Mouse (Mus musculus): ENCODE results near the gene Usp28. TPM values are rescaled to one million over a fixed set of nuclear protein-coding genes. Genes with fewer than 3 reads are reported as not detected.

Gene Usp28
- total and polyA plus RNA-seq, 2 experiments from 2014 or later: 93.1 to 102 TPM

DNA sequence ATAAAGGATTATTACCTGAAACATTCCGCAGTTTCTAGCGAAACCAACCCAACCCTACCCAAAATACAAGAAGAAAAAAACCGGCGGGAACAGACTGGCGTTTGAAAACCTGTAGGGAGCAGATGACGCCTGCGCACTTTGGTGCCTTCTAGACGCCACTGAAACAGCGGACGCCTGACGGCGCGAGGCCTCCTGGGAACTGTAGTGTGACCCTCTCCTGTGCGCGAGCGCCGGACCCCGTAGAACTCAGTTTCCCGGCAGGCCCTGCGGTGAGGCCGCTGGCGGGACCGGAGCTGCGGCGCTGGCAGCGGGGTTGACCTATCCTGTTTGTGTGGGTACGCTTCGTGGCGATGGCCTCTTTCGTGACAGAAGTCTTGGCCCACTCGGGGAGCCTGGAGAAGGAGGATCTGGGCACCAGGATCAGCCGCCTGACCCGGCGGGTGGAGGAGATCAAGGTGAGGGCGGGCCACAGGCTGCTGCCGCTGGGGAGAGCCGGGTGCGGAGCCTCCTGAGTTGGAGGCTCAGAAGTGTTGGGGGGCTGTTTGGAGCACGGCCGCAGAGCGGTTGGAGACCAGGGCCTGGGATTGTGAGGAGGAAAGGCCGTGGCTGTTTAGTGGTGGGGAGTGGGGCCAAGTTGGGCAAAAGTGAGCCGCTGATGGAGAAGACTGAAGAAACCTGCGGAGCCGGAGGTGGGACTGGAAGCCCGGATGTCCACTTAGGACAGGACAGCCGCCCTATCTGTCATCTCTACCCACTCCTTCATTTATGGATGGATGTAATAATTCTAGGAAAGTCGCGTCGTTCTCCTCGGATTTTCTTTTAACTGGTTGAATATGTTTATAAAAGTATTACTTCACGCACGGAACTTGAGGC lies 70.4 kb downstream of the Usp28 start, which contains the start of gene Zw10:
Gene Zw10, plus strand, starts transcription at position 281 of the 873 bp plus-strand sequence.
- ATAC-seq (ENCODE audit: insufficient read depth, low read depth): peak; percentile 98
- Histone ChIP-seq H3K4me3 (ENCODE audit: low read depth, low read length) (peak within 1 kb of the TSS; percentile 87), H3K4me2 (ENCODE audit: low read depth, low read length) (peak within 1 kb of the TSS; percentile 77), H3K36me3 (replicated peaks; ENCODE audit: control insufficient read depth, insufficient read depth, low read length) (peaks cover 12% of the 10 kb centered on the region), H3K4me1 (ENCODE audit: control insufficient read depth, insufficient read depth) (peaks cover 12% of the 10 kb centered on the region; the same call in 1 of the 2 replicates), H3K9ac (replicated peaks; ENCODE audit: low read depth, low read length) (peak within 1 kb of the TSS; percentile 80), H3K27ac (ENCODE audit: low read depth) (peak within 1 kb of the TSS; percentile 56), H3K27me3 (ENCODE audit: control insufficient read depth, insufficient read depth, low read length) (no peaks in the 10 kb centered on the region), H3K9me3 (replicated peaks; ENCODE audit: control insufficient read depth, low read length) (no peaks in the 10 kb centered on the region)
- WGBS: under 1% methylated on average over 53 of the region's 53 CpGs
- no peak for TF ChIP-seq CTCF (IDR thresholded peaks at IDR 0.05; ENCODE audit: low read depth)
- TF ChIP-seq EP300 (IDR thresholded peaks at IDR 0.05; ENCODE audit: low read depth): no peak; the same call in 1 of the 2 replicates
- peak; percentile 97 for DNase-seq (ENCODE audit: low spot score)

GRCm38 (mm10) chr9:49076847-49077246 lies 91.7 kb downstream of the Usp28 start:
- Histone ChIP-seq H3K9ac (replicated peaks; ENCODE audit: low read depth, low read length) (no peak overlapping the region), H3K4me1 (ENCODE audit: control insufficient read depth, insufficient read depth) (0 out of 2 replicates have a peak, but pooled peaks cover 3% of the 10 kb centered on the region), H3K4me3 (ENCODE audit: low read depth, low read length) (no peak overlapping the region), H3K36me3 (replicated peaks; ENCODE audit: control insufficient read depth, insufficient read depth, low read length) (peaks cover 72% of the 10 kb centered on the region), H3K27me3 (ENCODE audit: control insufficient read depth, insufficient read depth, low read length) (no peaks in the 10 kb centered on the region), H3K27ac (ENCODE audit: low read depth) (peak overlapping the region; percentile 48; the same call in 1 of the 2 replicates), H3K9me3 (replicated peaks; ENCODE audit: control insufficient read depth, low read length) (no peaks in the 10 kb centered on the region), H3K4me2 (ENCODE audit: low read depth, low read length) (no peak overlapping the region)
- ATAC-seq (ENCODE audit: insufficient read depth, low read depth): peak; percentile 60; the same call in 1 of the 2 replicates
- DNase-seq (ENCODE audit: low spot score): no peak
- no peak for TF ChIP-seq EP300 (IDR thresholded peaks at IDR 0.05; ENCODE audit: low read depth)
- no peak for TF ChIP-seq CTCF (IDR thresholded peaks at IDR 0.05; ENCODE audit: low read depth)
- WGBS: 27% methylated on average over 3 of the region's 3 CpGs

DNA sequence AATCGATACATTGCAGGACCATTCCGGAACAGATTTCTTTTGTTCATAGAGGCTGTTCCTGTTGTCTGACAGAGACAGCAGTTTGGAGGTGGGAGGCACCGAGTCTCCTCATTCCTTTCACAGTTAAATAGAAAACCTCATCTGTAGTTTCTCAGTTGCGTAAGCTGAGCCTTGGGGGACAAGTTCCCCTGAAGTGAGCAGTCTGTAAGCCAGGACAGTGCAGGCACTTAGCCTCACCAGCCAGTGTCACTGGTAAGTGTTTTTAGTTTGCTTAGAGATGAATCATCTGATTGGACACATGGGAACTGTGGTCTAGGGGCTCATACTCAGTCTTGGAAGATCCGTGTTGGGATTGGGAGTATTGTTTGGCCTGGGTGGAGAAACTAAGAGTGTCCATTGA lies 95.9 kb downstream of the Usp28 start, which contains the start of gene Tmprss5:
Gene Tmprss5, plus strand, starts transcription at position 154 of the 400 bp plus-strand sequence.
- H3K36me3 ChIP-seq (replicated peaks; ENCODE audit: control insufficient read depth, insufficient read depth, low read length): peaks cover 39% of the 10 kb centered on the region
- no peak within 1 kb of the TSS for H3K27ac ChIP-seq (ENCODE audit: low read depth)
- H3K4me1 ChIP-seq (ENCODE audit: control insufficient read depth, insufficient read depth): 0 out of 2 replicates have a peak, but pooled peaks cover 3% of the 10 kb centered on the region
- DNase-seq (ENCODE audit: low spot score) (no peak), ATAC-seq (ENCODE audit: insufficient read depth, low read depth) (no peak)
- no peaks in the 10 kb centered on the region for H3K9me3 ChIP-seq (replicated peaks; ENCODE audit: control insufficient read depth, low read length)
- no peaks in the 10 kb centered on the region for H3K27me3 ChIP-seq (ENCODE audit: control insufficient read depth, insufficient read depth, low read length)
- no peak within 1 kb of the TSS for H3K9ac ChIP-seq (replicated peaks; ENCODE audit: low read depth, low read length)
- no peak for TF ChIP-seq CTCF (IDR thresholded peaks at IDR 0.05; ENCODE audit: low read depth)
- 66% methylated on average over 5 of the region's 5 CpGs for WGBS
- no peak within 1 kb of the TSS for H3K4me3 ChIP-seq (ENCODE audit: low read depth, low read length)
- H3K4me2 ChIP-seq (ENCODE audit: low read depth, low read length): no peak within 1 kb of the TSS

DNA sequence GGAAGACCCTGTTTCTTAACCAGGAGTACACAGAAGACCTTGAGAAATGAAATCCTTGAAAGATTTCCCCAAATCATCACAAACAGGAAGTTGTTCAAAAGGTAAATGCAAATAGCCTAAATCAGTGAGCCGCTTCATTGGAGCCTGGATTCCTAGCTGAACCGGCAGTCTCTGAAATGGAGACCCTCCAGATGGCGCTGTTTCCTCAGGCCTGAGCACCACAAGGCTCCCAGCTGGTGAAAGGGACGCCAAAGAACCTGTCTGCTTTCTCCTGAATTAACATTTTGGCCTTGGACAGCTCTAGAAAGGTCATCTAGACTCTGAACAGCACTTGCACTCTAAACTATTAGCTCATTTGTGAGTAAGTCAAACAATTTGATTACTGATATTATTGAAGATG lies 96.4 kb downstream of the Usp28 start:
- H3K27ac ChIP-seq (ENCODE audit: low read depth): no peak overlapping the region
- H3K9ac ChIP-seq (replicated peaks; ENCODE audit: low read depth, low read length): no peak overlapping the region
- H3K27me3 ChIP-seq (ENCODE audit: control insufficient read depth, insufficient read depth, low read length): no peaks in the 10 kb centered on the region
- H3K4me1 ChIP-seq (ENCODE audit: control insufficient read depth, insufficient read depth): 0 out of 2 replicates have a peak, but pooled peaks cover 3% of the 10 kb centered on the region
- H3K36me3 ChIP-seq (replicated peaks; ENCODE audit: control insufficient read depth, insufficient read depth, low read length): peaks cover 39% of the 10 kb centered on the region
- no peak overlapping the region for H3K4me3 ChIP-seq (ENCODE audit: low read depth, low read length)
- H3K4me2 ChIP-seq (ENCODE audit: low read depth, low read length): no peak overlapping the region
- peak; percentile 73 for DNase-seq (ENCODE audit: low spot score)
- TF ChIP-seq EP300 (IDR thresholded peaks at IDR 0.05; ENCODE audit: low read depth) (no peak), CTCF (IDR thresholded peaks at IDR 0.05; ENCODE audit: low read depth) (peak; percentile 84)
- H3K9me3 ChIP-seq (replicated peaks; ENCODE audit: control insufficient read depth, low read length): no peaks in the 10 kb centered on the region
- 8% methylated on average over 4 of the region's 4 CpGs for WGBS
- ATAC-seq (ENCODE audit: insufficient read depth, low read depth): peak; percentile 55; the same call in 1 of the 2 replicates

GRCm38 (mm10) chr9:49087317-49087716 lies 102.1 kb downstream of the Usp28 start:
- H3K4me2 ChIP-seq (ENCODE audit: low read depth, low read length): no peak overlapping the region
- no peaks in the 10 kb centered on the region for H3K9me3 ChIP-seq (replicated peaks; ENCODE audit: control insufficient read depth, low read length)
- ATAC-seq (ENCODE audit: insufficient read depth, low read depth) (no peak), DNase-seq (ENCODE audit: low spot score) (no peak)
- H3K36me3 ChIP-seq (replicated peaks; ENCODE audit: control insufficient read depth, insufficient read depth, low read length): no peaks in the 10 kb centered on the region
- no peak for TF ChIP-seq EP300 (IDR thresholded peaks at IDR 0.05; ENCODE audit: low read depth)
- TF ChIP-seq CTCF (IDR thresholded peaks at IDR 0.05; ENCODE audit: low read depth): no peak
- no peak overlapping the region for H3K4me3 ChIP-seq (ENCODE audit: low read depth, low read length)
- no peaks in the 10 kb centered on the region for H3K4me1 ChIP-seq (ENCODE audit: control insufficient read depth, insufficient read depth)
- H3K27ac ChIP-seq (ENCODE audit: low read depth): no peak overlapping the region
- no peaks in the 10 kb centered on the region for H3K27me3 ChIP-seq (ENCODE audit: control insufficient read depth, insufficient read depth, low read length)
- H3K9ac ChIP-seq (replicated peaks; ENCODE audit: low read depth, low read length): no peak overlapping the region
- WGBS: 77% methylated on average over 11 of the region's 11 CpGs

Other genes starting within 250 kb of the Usp28 start
- gene Zbtb16, start 149.2 kb upstream of the Usp28 start, total RNA-seq (2014; rRNA removed; ENCODE audit: low replicate concordance): 54.7 and 65.0 TPM in 2 replicates
- 1.8 and 5.0 TPM in 2 replicates for gene Zbtb16, start 149.2 kb upstream of the Usp28 start, polyA plus RNA-seq (2015; fragmentation: Nextera tagmentation; extraction: Ambion mirVana)
- 1.9 and 3.2 TPM in 2 replicates for gene Htr3a, start 74.3 kb upstream of the Usp28 start, total RNA-seq (2014; rRNA removed; ENCODE audit: low replicate concordance)
- gene Htr3a, start 74.3 kb upstream of the Usp28 start, polyA plus RNA-seq (2015; fragmentation: Nextera tagmentation; extraction: Ambion mirVana): 0.11 and 0.54 TPM in 2 replicates
- not detected in 2 replicates for gene Htr3b, start 20.4 kb upstream of the Usp28 start, total RNA-seq (2014; rRNA removed; ENCODE audit: low replicate concordance)
- gene Htr3b, start 20.4 kb upstream of the Usp28 start, polyA plus RNA-seq (2015; fragmentation: Nextera tagmentation; extraction: Ambion mirVana): not detected in 2 replicates
- gene Zw10, start 70.2 kb downstream of the Usp28 start, total RNA-seq (2014; rRNA removed; ENCODE audit: low replicate concordance): 7.8 and 15.4 TPM in 2 replicates
- 10.4 and 11.6 TPM in 2 replicates for gene Zw10, start 70.2 kb downstream of the Usp28 start, polyA plus RNA-seq (2015; fragmentation: Nextera tagmentation; extraction: Ambion mirVana)
- gene Tmprss5, start 95.9 kb downstream of the Usp28 start, total RNA-seq (2014; rRNA removed; ENCODE audit: low replicate concordance): not detected in 2 replicates
- gene Tmprss5, start 95.9 kb downstream of the Usp28 start, polyA plus RNA-seq (2015; fragmentation: Nextera tagmentation; extraction: Ambion mirVana): not detected in 2 replicates